Mouse (Mus musculus) left cerebral cortex, adult 18-20 months (tissue): Measurements from ENCODE around the gene Ctnna2. TPM values are rescaled to one million over a fixed set of nuclear protein-coding genes. Genes with fewer than 3 reads are reported as not detected.

ENCODE experiments used
- DNase-seq, 2 experiments: peaks; one replicate each; pipeline ENCODE4 v3.0.0; 2021 to 2022; ENCODE audit warnings: low spot score in 2 of 2, mixed read lengths in 1 of 2
- total RNA-seq, 2 experiments: library from RNA; stranded (reverse); gene quantifications; 2 replicates each; pipeline ENCODE4 v1.2.3; 2021

The Ctnna2 gene
- total RNA-seq, 2 experiments from 2014 or later, result 104 to 109 TPM

GRCm38 (mm10) chr6:76981651-76982050, 997.8 kb downstream of the Ctnna2 start:
- DNase-seq, result no peak

GRCm38 (mm10) chr6:76979247-76979850, 1000.1 kb downstream of the Ctnna2 start:
- DNase-seq, result no peak

- DNase-seq, result no peak
Observed at GRCm38 (mm10) chr6:76977817-76978216, 1001.7 kb downstream of the Ctnna2 start.

- no peak for DNase-seq
Observed at GRCm38 (mm10) chr6:76974297-76974696, 1005.2 kb downstream of the Ctnna2 start.

GRCm38 (mm10) chr6:76964998-76965432, 1014.5 kb downstream of the Ctnna2 start:
- DNase-seq, result no peak

GRCm38 (mm10) chr6:76908086-76908485, 1071.4 kb downstream of the Ctnna2 start:
- no peak for DNase-seq

- no peak for DNase-seq
Observed at GRCm38 (mm10) chr6:76897156-76897555, 1082.3 kb downstream of the Ctnna2 start.
